Mouse (Mus musculus): ENCODE results near the gene Chchd6. TPM values are rescaled to one million over a fixed set of nuclear protein-coding genes. Genes with fewer than 3 reads are reported as not detected.

The Chchd6 gene
- polyA plus RNA-seq, 1 experiment from 2014 or later = 201 TPM

GRCm38 (mm10) chr6:89499961-89500360 is 95.5 kb downstream of the Chchd6 start:
- Histone ChIP-seq H3K36me3 (ENCODE audit: control insufficient read depth, insufficient read depth, low read length) (no peaks in the 10 kb centered on the region), H3K9ac (ENCODE audit: low read depth, low read length) (no peak overlapping the region), H3K27me3 (replicated peaks; ENCODE audit: control insufficient read depth, insufficient read depth, low read length) (no peaks in the 10 kb centered on the region), H3K4me2 (ENCODE audit: low read length) (no peak overlapping the region), H3K9me3 (ENCODE audit: control insufficient read depth, low read length) (no peaks in the 10 kb centered on the region), H3K4me3 (ENCODE audit: low read length) (no peak overlapping the region), H3K27ac (ENCODE audit: low read depth, low read length) (no peak overlapping the region), H3K4me1 (ENCODE audit: control insufficient read depth, insufficient read depth, low read depth, low read length) (no peaks in the 10 kb centered on the region)
- 87% methylated on average over 1 of the region's 1 CpGs for WGBS
- no peak for ATAC-seq

GRCm38 (mm10) chr6:89498764-89499516 is 96.5 kb downstream of the Chchd6 start:
- Histone ChIP-seq H3K9me3 (ENCODE audit: control insufficient read depth, low read length) (no peaks in the 10 kb centered on the region), H3K4me2 (ENCODE audit: low read length) (no peak overlapping the region), H3K36me3 (ENCODE audit: control insufficient read depth, insufficient read depth, low read length) (no peaks in the 10 kb centered on the region), H3K4me1 (ENCODE audit: control insufficient read depth, insufficient read depth, low read depth, low read length) (no peaks in the 10 kb centered on the region), H3K9ac (ENCODE audit: low read depth, low read length) (no peak overlapping the region), H3K27me3 (replicated peaks; ENCODE audit: control insufficient read depth, insufficient read depth, low read length) (no peaks in the 10 kb centered on the region), H3K4me3 (ENCODE audit: low read length) (no peak overlapping the region), H3K27ac (ENCODE audit: low read depth, low read length) (no peak overlapping the region)
- ATAC-seq = no peak
- WGBS = 41% methylated on average over 6 of the region's 6 CpGs

- no peaks in the 10 kb centered on the region for H3K27me3 ChIP-seq (replicated peaks; ENCODE audit: control insufficient read depth, insufficient read depth, low read length)
- ATAC-seq = no peak
- no peak overlapping the region for H3K27ac ChIP-seq (ENCODE audit: low read depth, low read length)
- 100% methylated on average over 1 of the region's 1 CpGs for WGBS
- no peak overlapping the region for H3K4me3 ChIP-seq (ENCODE audit: low read length)
- H3K4me2 ChIP-seq (ENCODE audit: low read length) = no peak overlapping the region
- no peak overlapping the region for H3K9ac ChIP-seq (ENCODE audit: low read depth, low read length)
- no peaks in the 10 kb centered on the region for H3K9me3 ChIP-seq (ENCODE audit: control insufficient read depth, low read length)
- no peaks in the 10 kb centered on the region for H3K4me1 ChIP-seq (ENCODE audit: control insufficient read depth, insufficient read depth, low read depth, low read length)
- no peaks in the 10 kb centered on the region for H3K36me3 ChIP-seq (ENCODE audit: control insufficient read depth, insufficient read depth, low read length)
Observed at GRCm38 (mm10) chr6:89496916-89497315, 98.5 kb downstream of the Chchd6 start.

- Histone ChIP-seq H3K27me3 (replicated peaks; ENCODE audit: control insufficient read depth, insufficient read depth, low read length) (no peaks in the 10 kb centered on the region), H3K9me3 (ENCODE audit: control insufficient read depth, low read length) (no peaks in the 10 kb centered on the region), H3K9ac (ENCODE audit: low read depth, low read length) (no peak overlapping the region), H3K4me3 (ENCODE audit: low read length) (no peak overlapping the region), H3K4me2 (ENCODE audit: low read length) (no peak overlapping the region), H3K36me3 (ENCODE audit: control insufficient read depth, insufficient read depth, low read length) (no peaks in the 10 kb centered on the region), H3K4me1 (ENCODE audit: control insufficient read depth, insufficient read depth, low read depth, low read length) (no peaks in the 10 kb centered on the region), H3K27ac (ENCODE audit: low read depth, low read length) (no peak overlapping the region)
- ATAC-seq = no peak
- WGBS = 84% methylated on average over 4 of the region's 4 CpGs
Observed at GRCm38 (mm10) chr6:89492368-89492767, 103.1 kb downstream of the Chchd6 start.

- Histone ChIP-seq H3K27ac (ENCODE audit: low read depth, low read length) (no peak overlapping the region), H3K4me3 (ENCODE audit: low read length) (no peak overlapping the region), H3K4me2 (ENCODE audit: low read length) (no peak overlapping the region), H3K9me3 (ENCODE audit: control insufficient read depth, low read length) (no peaks in the 10 kb centered on the region), H3K4me1 (ENCODE audit: control insufficient read depth, insufficient read depth, low read depth, low read length) (no peaks in the 10 kb centered on the region), H3K27me3 (replicated peaks; ENCODE audit: control insufficient read depth, insufficient read depth, low read length) (no peaks in the 10 kb centered on the region), H3K36me3 (ENCODE audit: control insufficient read depth, insufficient read depth, low read length) (no peaks in the 10 kb centered on the region), H3K9ac (ENCODE audit: low read depth, low read length) (no peak overlapping the region)
- ATAC-seq = no peak
- 93% methylated on average over 3 of the region's 3 CpGs for WGBS
Observed at GRCm38 (mm10) chr6:89490369-89490768, 105.1 kb downstream of the Chchd6 start.

GRCm38 (mm10) chr6:89489533-89489932 is 105.9 kb downstream of the Chchd6 start:
- no peak for ATAC-seq
- Histone ChIP-seq H3K4me1 (ENCODE audit: control insufficient read depth, insufficient read depth, low read depth, low read length) (no peaks in the 10 kb centered on the region), H3K9me3 (ENCODE audit: control insufficient read depth, low read length) (no peaks in the 10 kb centered on the region), H3K4me3 (ENCODE audit: low read length) (no peak overlapping the region), H3K4me2 (ENCODE audit: low read length) (no peak overlapping the region), H3K27ac (ENCODE audit: low read depth, low read length) (no peak overlapping the region), H3K36me3 (ENCODE audit: control insufficient read depth, insufficient read depth, low read length) (no peaks in the 10 kb centered on the region), H3K9ac (ENCODE audit: low read depth, low read length) (no peak overlapping the region), H3K27me3 (replicated peaks; ENCODE audit: control insufficient read depth, insufficient read depth, low read length) (no peaks in the 10 kb centered on the region)
- WGBS = 89% methylated on average over 1 of the region's 1 CpGs

- Histone ChIP-seq H3K27me3 (replicated peaks; ENCODE audit: control insufficient read depth, insufficient read depth, low read length) (no peaks in the 10 kb centered on the region), H3K9me3 (ENCODE audit: control insufficient read depth, low read length) (no peaks in the 10 kb centered on the region), H3K4me2 (ENCODE audit: low read length) (no peak overlapping the region), H3K4me1 (ENCODE audit: control insufficient read depth, insufficient read depth, low read depth, low read length) (no peaks in the 10 kb centered on the region), H3K36me3 (ENCODE audit: control insufficient read depth, insufficient read depth, low read length) (no peaks in the 10 kb centered on the region), H3K9ac (ENCODE audit: low read depth, low read length) (no peak overlapping the region), H3K27ac (ENCODE audit: low read depth, low read length) (0 out of 2 replicates have a peak overlapping the region, but pooled peaks have one; percentile 21), H3K4me3 (ENCODE audit: low read length) (no peak overlapping the region)
- no peak for ATAC-seq
- whole genome bisulfite sequencing = 38% methylated on average over 4 of the region's 4 CpGs
Observed at GRCm38 (mm10) chr6:89486055-89486454, 109.4 kb downstream of the Chchd6 start.

GRCm38 (mm10) chr6:89481192-89481591 is 114.3 kb downstream of the Chchd6 start:
- Histone ChIP-seq H3K9me3 (ENCODE audit: control insufficient read depth, low read length) (no peaks in the 10 kb centered on the region), H3K4me2 (ENCODE audit: low read length) (no peak overlapping the region), H3K4me3 (ENCODE audit: low read length) (no peak overlapping the region), H3K27me3 (replicated peaks; ENCODE audit: control insufficient read depth, insufficient read depth, low read length) (no peaks in the 10 kb centered on the region), H3K27ac (ENCODE audit: low read depth, low read length) (no peak overlapping the region), H3K9ac (ENCODE audit: low read depth, low read length) (no peak overlapping the region), H3K36me3 (ENCODE audit: control insufficient read depth, insufficient read depth, low read length) (no peaks in the 10 kb centered on the region), H3K4me1 (ENCODE audit: control insufficient read depth, insufficient read depth, low read depth, low read length) (no peaks in the 10 kb centered on the region)
- WGBS = 82% methylated on average over 4 of the region's 4 CpGs
- ATAC-seq = no peak

GRCm38 (mm10) chr6:89467908-89468307 is 127.5 kb downstream of the Chchd6 start:
- Histone ChIP-seq H3K9ac (ENCODE audit: low read depth, low read length) (no peak overlapping the region), H3K4me3 (ENCODE audit: low read length) (no peak overlapping the region), H3K4me2 (ENCODE audit: low read length) (no peak overlapping the region), H3K9me3 (ENCODE audit: control insufficient read depth, low read length) (no peaks in the 10 kb centered on the region), H3K27ac (ENCODE audit: low read depth, low read length) (no peak overlapping the region), H3K36me3 (ENCODE audit: control insufficient read depth, insufficient read depth, low read length) (no peaks in the 10 kb centered on the region), H3K4me1 (ENCODE audit: control insufficient read depth, insufficient read depth, low read depth, low read length) (peaks cover 7% of the 10 kb centered on the region; the same call in 1 of the 2 replicates), H3K27me3 (replicated peaks; ENCODE audit: control insufficient read depth, insufficient read depth, low read length) (no peaks in the 10 kb centered on the region)
- no peak for ATAC-seq

Data from hindbrain, embryonic 16.5 days (tissue).